Mouse (Mus musculus) midbrain, embryonic 15.5 days (tissue): ENCODE results near the gene Cnn2. TPM values are rescaled to one million over a fixed set of nuclear protein-coding genes. Genes with fewer than 3 reads are reported as not detected.
"Not testable (repeated sequence)": the region's sequence is repeated elsewhere in the genome, so short reads cannot be mapped to it uniquely, and the experiment has no call there.

Experiments used
- ATAC-seq: fragments of 200-750 bp; cut with Nextera tagmentation; replicated peaks from 2 replicates; pipeline ENCODE4 v1.8.0; 2017; ENCODE audit warnings: moderate TSS enrichment
- H3K27ac ChIP-seq: fragments of 300-500 bp; sonication (generic); 2 replicates; pipeline ENCODE4 v1.5.1; 2015; ENCODE audit warnings: mild to moderate bottlenecking, inconsistent platforms
- H3K27me3 ChIP-seq: fragments of 300-500 bp; sonication (generic); replicated peaks from 2 replicates; pipeline ENCODE4 v1.6.1; 2015; ENCODE audit warnings: inconsistent platforms
- H3K36me3 ChIP-seq: fragments of 300-500 bp; sonication (generic); replicated peaks from 2 replicates; pipeline ENCODE4 v1.6.1; 2015; ENCODE audit warnings: inconsistent platforms
- H3K4me1 ChIP-seq: fragments of 300-500 bp; sonication (generic); 2 replicates; pipeline ENCODE4 v1.6.1; 2015; ENCODE audit warnings: inconsistent platforms
- H3K4me2 ChIP-seq: fragments of 300-500 bp; sonication (generic); 2 replicates; pipeline ENCODE4 v1.6.1; 2015; ENCODE audit warnings: inconsistent platforms, mild to moderate bottlenecking, moderate library complexity
- H3K4me3 ChIP-seq: fragments of 300-500 bp; sonication (generic); 2 replicates; pipeline ENCODE4 v1.5.1; 2015; ENCODE audit warnings: mild to moderate bottlenecking, inconsistent platforms
- H3K9ac ChIP-seq: fragments of 300-500 bp; sonication (generic); 2 replicates; pipeline ENCODE4 v1.6.1; 2015; ENCODE audit warnings: mild to moderate bottlenecking, inconsistent platforms
- H3K9me3 ChIP-seq: fragments of 300-500 bp; sonication (generic); 2 replicates; pipeline ENCODE4 v1.6.1; 2016; ENCODE audit warnings: inconsistent platforms
- WGBS: fragments of 180-500 bp; shearing (Covaris S2); methylation state at CpG from one replicate; pipeline ENCODE4 v1.1.7; 2015; ENCODE audit warnings: mixed read lengths; 5-methylcytosine and 5-hydroxymethylcytosine counted together
- polyA plus RNA-seq: library from polyadenylated mRNA; unstranded; fragments of >200 nt; fragmentation: Nextera tagmentation; extraction: Ambion mirVana; gene quantifications from 2 replicates; pipeline ENCODE4 v1.2.1, GENCODE M21; 2015

Cnn2 gene
- polyA plus RNA-seq, 1 experiment from 2014 or later: 28.6 TPM

DNA sequence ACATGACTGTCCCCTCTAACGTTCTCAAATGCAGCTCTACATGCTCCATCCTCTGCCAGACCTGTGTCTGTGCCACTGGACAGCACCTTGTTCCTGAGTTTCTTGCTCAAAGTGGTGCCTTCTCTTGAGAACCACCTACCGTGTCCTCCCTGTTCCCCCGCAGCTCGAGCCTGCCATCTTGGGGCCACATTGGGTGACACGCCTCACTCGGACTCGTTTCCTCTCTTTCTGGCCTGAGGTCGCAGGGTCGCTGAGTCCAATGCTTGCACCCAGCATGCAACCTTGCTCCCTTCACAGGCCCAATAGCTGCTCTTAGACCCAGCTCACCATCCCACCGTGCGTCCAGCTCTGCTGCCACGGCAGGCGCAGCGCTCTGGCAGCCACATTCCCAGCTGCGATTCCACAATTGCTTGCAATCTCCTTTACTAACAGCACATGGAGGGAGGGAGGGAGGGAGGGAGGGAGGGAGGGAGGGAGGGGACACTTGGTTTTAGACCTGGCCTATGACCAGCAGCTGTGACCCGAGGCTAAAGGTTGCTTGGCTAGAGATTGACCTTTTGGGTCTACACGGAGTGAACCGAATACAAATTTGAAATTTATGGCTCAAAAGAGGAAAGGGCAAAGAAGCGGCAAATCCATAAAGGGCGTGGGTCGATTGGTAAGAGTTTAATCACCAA, 30.1 kb upstream of the Cnn2 start:
- H3K4me2 ChIP-seq: peak overlapping the region; percentile 8; the same call in 1 of the 2 replicates
- WGBS: 13% methylated on average over 21 of the region's 21 CpGs
- no peaks in the 10 kb centered on the region for H3K9me3 ChIP-seq
- H3K27ac ChIP-seq: no peak overlapping the region
- H3K36me3 ChIP-seq: peaks cover 9% of the 10 kb centered on the region; the same call in 1 of the 2 replicates
- peaks cover 9% of the 10 kb centered on the region for H3K4me1 ChIP-seq
- H3K9ac ChIP-seq: no peak overlapping the region
- H3K4me3 ChIP-seq: no peak overlapping the region
- H3K27me3 ChIP-seq: no peaks in the 10 kb centered on the region
- ATAC-seq: no peak

DNA sequence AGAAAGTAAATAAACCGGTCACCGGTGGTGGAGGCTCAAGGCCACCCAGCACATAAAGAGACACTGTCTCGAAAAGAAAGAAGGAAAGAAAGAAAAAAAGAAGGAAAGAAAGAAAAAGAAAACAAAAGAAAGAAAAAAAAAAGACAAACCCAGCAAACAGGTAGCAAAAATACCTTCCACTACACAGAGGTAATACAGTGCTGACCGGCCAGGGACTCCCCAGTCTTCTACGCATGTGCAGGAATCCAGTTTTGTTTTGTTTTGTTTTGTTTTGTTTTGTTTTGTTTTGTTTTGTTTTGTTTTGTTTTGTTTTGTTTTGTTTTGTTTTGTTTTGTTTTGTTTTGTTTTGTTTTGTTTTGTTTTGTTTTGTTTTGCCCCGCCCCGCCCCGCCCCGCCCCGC, 29.0 kb upstream of the Cnn2 start:
- not testable (repeated sequence) for ATAC-seq

GRCm38 (mm10) chr10:79959847-79960601, 28.4 kb upstream of the Cnn2 start, which contains the start of gene Wdr18:
TSS of gene Wdr18 (plus strand) at chr10:79960152.
- under 1% methylated on average over 61 of the region's 61 CpGs for WGBS
- peak within 1 kb of the TSS; percentile 75 for H3K4me2 ChIP-seq
- peaks cover 16% of the 10 kb centered on the region; the same call in 1 of the 2 replicates for H3K36me3 ChIP-seq
- no peaks in the 10 kb centered on the region for H3K9me3 ChIP-seq
- peak; percentile 98 for ATAC-seq
- H3K9ac ChIP-seq: peak within 1 kb of the TSS; percentile 56
- H3K4me3 ChIP-seq: peak within 1 kb of the TSS; percentile 58
- H3K4me1 ChIP-seq: peaks cover 9% of the 10 kb centered on the region
- H3K27ac ChIP-seq: peak within 1 kb of the TSS; percentile 69
- H3K27me3 ChIP-seq: no peaks in the 10 kb centered on the region

More for the DNA sequence above, 29.0 kb upstream of the Cnn2 start:
- H3K27me3 ChIP-seq, H3K27ac ChIP-seq, H3K9ac ChIP-seq, H3K9me3 ChIP-seq, H3K4me1 ChIP-seq: not testable (repeated sequence)
- H3K4me3 ChIP-seq: peak overlapping the region; percentile 58
- H3K4me2 ChIP-seq: peak overlapping the region; percentile 75
- H3K36me3 ChIP-seq: peaks cover 11% of the 10 kb centered on the region; the same call in 1 of the 2 replicates
- WGBS: 35% methylated on average over 10 of the region's 10 CpGs

DNA sequence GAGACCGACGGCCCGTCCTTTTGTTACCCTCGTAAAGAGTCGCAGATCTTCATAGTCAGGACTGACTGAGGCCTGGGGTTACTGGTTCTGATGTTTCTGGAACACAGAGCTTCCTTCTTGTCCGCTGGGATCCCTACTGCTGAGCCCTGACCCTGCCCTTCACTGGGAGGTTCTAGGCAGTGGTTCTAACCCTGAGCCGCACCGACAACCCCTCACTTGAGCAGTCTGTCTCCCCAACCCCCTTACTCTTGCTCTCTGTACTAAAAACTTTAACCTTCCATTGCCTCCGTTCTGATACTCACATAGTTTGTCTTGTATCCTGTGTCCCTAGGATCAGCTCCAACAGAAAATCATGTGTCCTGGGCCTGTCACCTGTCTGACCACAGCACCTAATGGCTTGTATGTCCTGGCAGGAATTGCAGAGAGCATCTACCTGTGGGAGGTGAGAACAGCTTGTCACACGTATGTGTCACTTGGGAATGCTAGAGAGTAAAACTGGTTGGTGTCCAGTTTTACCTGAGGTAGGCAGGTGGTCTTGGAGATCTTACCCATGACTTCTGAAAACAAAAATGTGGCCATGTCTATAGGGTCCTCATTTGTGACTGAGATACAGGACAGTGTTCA, 27.6 kb upstream of the Cnn2 start:
- peak; percentile 7; the same call in 1 of the 2 replicates for ATAC-seq
- 16% methylated on average over 10 of the region's 10 CpGs for WGBS
- Histone ChIP-seq H3K9ac (peak overlapping the region; percentile 56), H3K9me3 (no peaks in the 10 kb centered on the region), H3K27ac (0 out of 2 replicates have a peak overlapping the region, but pooled peaks have one; percentile 69), H3K4me1 (peaks cover 9% of the 10 kb centered on the region), H3K4me3 (peak overlapping the region; percentile 58), H3K36me3 (peaks cover 16% of the 10 kb centered on the region; the same call in 1 of the 2 replicates), H3K27me3 (no peaks in the 10 kb centered on the region), H3K4me2 (peak overlapping the region; percentile 75)

GRCm38 (mm10) chr10:79964727-79965126, 23.7 kb upstream of the Cnn2 start:
- Histone ChIP-seq H3K4me1 (peaks cover 9% of the 10 kb centered on the region), H3K27ac (no peak overlapping the region), H3K9ac (no peak overlapping the region), H3K4me3 (no peak overlapping the region), H3K27me3 (peaks cover 7% of the 10 kb centered on the region; the same call in 1 of the 2 replicates), H3K4me2 (no peak overlapping the region), H3K36me3 (peaks cover 26% of the 10 kb centered on the region; the same call in 1 of the 2 replicates), H3K9me3 (no peaks in the 10 kb centered on the region)
- ATAC-seq: no peak
- WGBS: 95% methylated on average over 7 of the region's 7 CpGs

- peaks cover 26% of the 10 kb centered on the region; the same call in 1 of the 2 replicates for H3K36me3 ChIP-seq
- no peak overlapping the region for H3K4me3 ChIP-seq
- H3K9ac ChIP-seq: no peak overlapping the region
- WGBS: 92% methylated on average over 5 of the region's 5 CpGs
- ATAC-seq: no peak
- H3K4me2 ChIP-seq: no peak overlapping the region
- peaks cover 8% of the 10 kb centered on the region; the same call in 1 of the 2 replicates for H3K27me3 ChIP-seq
- no peak overlapping the region for H3K27ac ChIP-seq
- no peaks in the 10 kb centered on the region for H3K9me3 ChIP-seq
- H3K4me1 ChIP-seq: peaks cover 9% of the 10 kb centered on the region
Measured at GRCm38 (mm10) chr10:79965325-79965724, 23.1 kb upstream of the Cnn2 start.

DNA sequence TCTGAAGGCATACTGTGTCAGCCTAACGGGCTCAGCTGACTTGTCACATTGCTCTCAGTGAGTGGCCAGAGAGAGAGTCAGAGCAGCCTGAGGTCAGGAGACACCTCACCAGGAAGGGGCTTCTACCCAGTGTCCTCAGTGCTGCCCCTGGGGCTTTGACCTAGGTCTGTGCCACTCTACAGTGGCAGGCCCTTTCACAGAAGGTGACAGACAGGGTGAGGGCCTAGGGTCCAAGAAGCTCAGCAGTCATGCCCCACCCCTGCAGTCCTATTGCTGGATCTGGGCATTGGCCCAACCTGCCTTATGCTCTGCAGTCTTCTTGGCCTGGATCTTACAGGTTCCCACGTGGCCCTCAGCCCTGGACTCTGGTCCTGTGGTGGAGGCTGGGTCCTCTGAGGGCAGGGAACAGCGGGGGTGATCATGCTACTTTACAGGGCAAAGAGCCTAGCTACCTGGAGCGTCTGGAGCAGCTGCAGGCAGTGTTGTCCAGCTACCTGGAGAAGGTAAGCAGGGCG, 21.4 kb upstream of the Cnn2 start:
- Histone ChIP-seq H3K4me2 (no peak overlapping the region), H3K9ac (no peak overlapping the region), H3K4me1 (peaks cover 8% of the 10 kb centered on the region), H3K4me3 (no peak overlapping the region), H3K27ac (no peak overlapping the region), H3K9me3 (no peaks in the 10 kb centered on the region), H3K36me3 (peaks cover 26% of the 10 kb centered on the region; the same call in 1 of the 2 replicates), H3K27me3 (peaks cover 23% of the 10 kb centered on the region)
- WGBS: 90% methylated on average over 5 of the region's 5 CpGs
- ATAC-seq: no peak

DNA sequence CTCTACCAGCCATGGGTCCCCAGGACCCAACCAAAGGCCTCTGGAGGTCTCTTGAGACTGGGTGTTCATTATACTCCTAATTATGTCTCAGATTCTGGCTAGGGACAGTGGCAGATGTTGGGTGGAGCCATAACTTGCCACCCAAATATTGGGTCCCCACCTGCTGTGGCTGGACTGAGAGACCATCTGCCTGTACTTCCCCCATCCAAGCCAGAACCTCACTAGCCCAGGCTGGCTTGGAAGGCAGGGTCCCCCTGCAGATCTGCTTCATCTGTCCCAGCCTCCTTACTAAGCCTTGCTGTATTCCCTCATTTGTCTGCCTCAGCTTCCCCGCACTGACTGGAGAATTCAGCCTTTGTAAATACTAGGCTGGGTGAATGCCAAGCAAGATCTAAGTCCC, 20.2 kb upstream of the Cnn2 start:
- Histone ChIP-seq H3K36me3 (peaks cover 17% of the 10 kb centered on the region; the same call in 1 of the 2 replicates), H3K9me3 (no peaks in the 10 kb centered on the region), H3K4me1 (peaks cover 8% of the 10 kb centered on the region), H3K27ac (no peak overlapping the region), H3K27me3 (peaks cover 35% of the 10 kb centered on the region), H3K4me2 (no peak overlapping the region), H3K9ac (no peak overlapping the region), H3K4me3 (no peak overlapping the region)
- WGBS: 80% methylated on average over 1 of the region's 1 CpGs
- ATAC-seq: no peak

- no peak overlapping the region for H3K9ac ChIP-seq
- no peak overlapping the region for H3K27ac ChIP-seq
- 11% methylated on average over 3 of the region's 3 CpGs for WGBS
- H3K36me3 ChIP-seq: peaks cover 17% of the 10 kb centered on the region; the same call in 1 of the 2 replicates
- no peak overlapping the region for H3K4me2 ChIP-seq
- H3K4me3 ChIP-seq: no peak overlapping the region
- H3K9me3 ChIP-seq: no peaks in the 10 kb centered on the region
- peaks cover 8% of the 10 kb centered on the region for H3K4me1 ChIP-seq
- ATAC-seq: no peak
- H3K27me3 ChIP-seq: peaks cover 35% of the 10 kb centered on the region
Measured at GRCm38 (mm10) chr10:79969124-79969568, 19.2 kb upstream of the Cnn2 start.

GRCm38 (mm10) chr10:79970415-79971182, 17.8 kb upstream of the Cnn2 start, which contains the start of gene Grin3b:
TSS of gene Grin3b (plus strand) at chr10:79970715.
- 8% methylated on average over 47 of the region's 47 CpGs for WGBS
- Histone ChIP-seq H3K27ac (no peak within 1 kb of the TSS), H3K36me3 (peaks cover 15% of the 10 kb centered on the region), H3K27me3 (peaks cover 35% of the 10 kb centered on the region), H3K4me3 (peak within 1 kb of the TSS; percentile 30), H3K9ac (peak within 1 kb of the TSS; percentile 4; the same call in 1 of the 2 replicates), H3K9me3 (no peaks in the 10 kb centered on the region), H3K4me1 (peaks cover 8% of the 10 kb centered on the region), H3K4me2 (peak within 1 kb of the TSS; percentile 51)
- ATAC-seq: no peak

DNA sequence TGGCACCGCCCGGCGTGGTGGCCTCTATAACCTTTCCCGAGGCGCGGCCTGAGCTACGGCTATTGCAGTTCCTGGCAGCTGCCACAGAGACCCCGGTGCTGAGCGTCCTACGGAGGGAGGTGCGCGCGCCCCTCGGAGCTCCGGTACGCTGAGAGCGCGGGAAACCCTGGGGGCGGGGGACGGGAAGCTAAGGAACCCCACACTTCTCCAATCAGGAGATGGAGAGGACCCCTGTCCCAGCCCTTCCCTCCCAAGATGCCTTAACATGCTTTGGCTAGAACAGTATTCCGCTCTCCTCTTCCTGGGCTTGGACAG, 17.2 kb upstream of the Cnn2 start:
- Histone ChIP-seq H3K36me3 (peaks cover 20% of the 10 kb centered on the region), H3K4me1 (peaks cover 8% of the 10 kb centered on the region), H3K4me3 (peak overlapping the region; percentile 30), H3K4me2 (peak overlapping the region; percentile 51), H3K27me3 (peaks cover 35% of the 10 kb centered on the region), H3K9me3 (no peaks in the 10 kb centered on the region), H3K27ac (no peak overlapping the region), H3K9ac (peak overlapping the region; percentile 4; the same call in 1 of the 2 replicates)
- no peak for ATAC-seq
- WGBS: 4% methylated on average over 21 of the region's 21 CpGs
